Mouse (Mus musculus) kidney, adult 2 months (tissue): ENCODE results near the gene Trim71. TPM values are rescaled to one million over a fixed set of nuclear protein-coding genes. Genes with fewer than 3 reads are reported as not detected.
A peak's percentile ranks its signal among the peaks of the same experiment; 100 is the strongest.

Experiments used
- DNase-seq: peaks from one replicate; pipeline ENCODE4 v3.0.0; 2021
- H3K27ac ChIP-seq: fragments of 200-500 bp; 2 replicates; pipeline ENCODE4 v1.5.1; 2012; ENCODE audit warnings: low read depth, low read length, control low read depth, inconsistent platforms; ENCODE audit not compliant: insufficient read depth
- H3K27me3 ChIP-seq: fragments of 200-500 bp; replicated peaks from 2 replicates; pipeline ENCODE4 v1.6.1; 2012; ENCODE audit warnings: mild to moderate bottlenecking, moderate library complexity, low read length, inconsistent platforms; ENCODE audit not compliant: control insufficient read depth, insufficient read depth
- H3K36me3 ChIP-seq: fragments of 200-500 bp; 2 replicates; pipeline ENCODE4 v1.6.1; 2012; ENCODE audit warnings: mild to moderate bottlenecking, moderate library complexity, low read length, inconsistent platforms; ENCODE audit not compliant: control insufficient read depth, insufficient read depth
- H3K4me1 ChIP-seq: fragments of 200-500 bp; 2 replicates; pipeline ENCODE4 v1.6.1; 2011; ENCODE audit warnings: low read length; ENCODE audit not compliant: control insufficient read depth, insufficient read depth
- H3K4me3 ChIP-seq: fragments of 200-500 bp; 2 replicates; pipeline ENCODE4 v1.5.1; 2011; ENCODE audit warnings: mild to moderate bottlenecking, low read depth, low read length, control low read depth; ENCODE audit not compliant: insufficient read depth
- CTCF ChIP-seq: fragments of 200-500 bp; conservative IDR thresholded peaks from 2 replicates; pipeline ENCODE4 v1.5.1; 2011; ENCODE audit warnings: low read depth, mild to moderate bottlenecking, control low read depth, low read length, moderate library complexity, mixed read lengths; ENCODE audit not compliant: insufficient read depth, insufficient read length
- POLR2A ChIP-seq: fragments of 200-500 bp; IDR thresholded peaks from one replicate; pipeline ENCODE4 v1.6.1; 2011; ENCODE audit warnings: low read depth, low read length, control low read depth
- WGBS: fragments of 180-500 bp; shearing (Covaris S2); methylation state at CpG from one replicate; pipeline ENCODE4 v1.1.7; 2018; 5-methylcytosine and 5-hydroxymethylcytosine counted together
- polyA plus RNA-seq: library from polyadenylated mRNA; depleted of rRNA; stranded (reverse); fragments of >200 nt; gene quantifications from 2 replicates; pipeline ENCODE4 v1.2.3, GENCODE M21; 2012

Trim71 gene
- polyA plus RNA-seq, 1 experiment = 0.05 TPM

- no peak for TF ChIP-seq POLR2A
- no peak for TF ChIP-seq CTCF
- under 1% methylated on average over 120 of the region's 122 CpGs for WGBS
- H3K36me3 ChIP-seq = no peaks in the 10 kb centered on the region
- no peaks in the 10 kb centered on the region for H3K4me1 ChIP-seq
- peak overlapping the region; percentile 52 for H3K4me3 ChIP-seq
- DNase-seq = peak; percentile 42
- peaks cover 5% of the 10 kb centered on the region; the same call in 1 of the 2 replicates for H3K27me3 ChIP-seq
- H3K27ac ChIP-seq = no peak overlapping the region
Measured at GRCm38 (mm10) chr9:114562919-114563751, 1.0 kb downstream of the Trim71 start.

GRCm38 (mm10) chr9:114562031-114562918, 1.9 kb downstream of the Trim71 start:
- TF ChIP-seq POLR2A (no peak), CTCF (no peak)
- H3K4me1 ChIP-seq = no peaks in the 10 kb centered on the region
- H3K36me3 ChIP-seq = no peaks in the 10 kb centered on the region
- H3K4me3 ChIP-seq = no peak overlapping the region; the same call in 1 of the 2 replicates
- H3K27ac ChIP-seq = no peak overlapping the region
- peaks cover 5% of the 10 kb centered on the region; the same call in 1 of the 2 replicates for H3K27me3 ChIP-seq
- whole genome bisulfite sequencing = 2% methylated on average over 101 of the region's 101 CpGs
- DNase-seq = no peak

- TF ChIP-seq CTCF = no peak
- no peak overlapping the region for H3K27ac ChIP-seq
- H3K4me3 ChIP-seq = no peak overlapping the region
- DNase-seq = no peak
- no peaks in the 10 kb centered on the region for H3K36me3 ChIP-seq
- WGBS = 16% methylated on average over 12 of the region's 12 CpGs
- H3K4me1 ChIP-seq = no peaks in the 10 kb centered on the region
- peaks cover 5% of the 10 kb centered on the region; the same call in 1 of the 2 replicates for H3K27me3 ChIP-seq
Measured at GRCm38 (mm10) chr9:114561671-114561971, 2.5 kb downstream of the Trim71 start.

DNA sequence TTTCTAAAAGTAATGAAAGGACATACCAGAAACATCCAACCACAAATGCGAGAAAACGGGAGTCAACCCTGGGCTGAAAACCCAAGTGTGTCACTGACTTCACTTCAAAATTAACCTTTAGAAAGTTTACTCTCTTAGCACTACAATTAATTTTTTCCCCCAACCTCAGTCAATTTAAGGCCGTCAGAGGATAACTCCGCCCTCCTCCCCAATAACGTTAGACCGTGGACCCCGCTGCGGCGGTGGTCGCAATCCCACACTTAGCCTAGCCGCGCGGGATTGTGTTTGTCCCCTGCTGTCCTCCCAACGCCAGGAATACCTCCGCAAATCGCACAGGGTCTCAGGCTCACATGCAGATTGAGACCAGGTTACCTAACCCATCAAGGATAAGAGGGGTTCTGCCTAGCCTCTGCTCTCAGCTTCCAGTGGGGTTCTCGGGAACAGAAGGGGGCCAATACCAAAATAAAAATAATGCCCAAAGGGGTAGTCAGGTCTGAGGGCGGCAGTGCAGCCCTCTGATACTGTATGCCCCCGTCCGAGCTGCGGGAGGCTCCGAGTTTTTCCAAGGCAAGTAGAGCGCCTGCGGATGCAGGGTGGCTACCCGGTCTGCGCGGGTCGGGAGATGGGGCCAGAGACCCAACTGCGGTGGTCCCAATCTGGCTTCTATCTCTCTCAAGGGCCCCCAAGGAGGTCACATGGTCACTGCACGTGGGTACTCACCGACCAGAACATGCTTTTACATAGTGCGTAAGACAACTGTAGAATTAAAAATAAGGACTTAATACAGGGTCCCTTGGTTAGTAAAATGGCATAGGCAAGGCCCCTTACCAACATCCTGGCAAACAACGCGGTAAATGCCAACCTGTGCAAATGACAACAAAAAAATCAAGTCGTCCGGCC, 3.1 kb downstream of the Trim71 start:
- Histone ChIP-seq H3K27me3 (peaks cover 5% of the 10 kb centered on the region; the same call in 1 of the 2 replicates), H3K4me1 (no peaks in the 10 kb centered on the region), H3K4me3 (no peak overlapping the region), H3K36me3 (no peaks in the 10 kb centered on the region), H3K27ac (no peak overlapping the region)
- TF ChIP-seq POLR2A (no peak), CTCF (no peak)
- DNase-seq = no peak
- WGBS = 15% methylated on average over 36 of the region's 36 CpGs

- H3K27ac ChIP-seq = no peak overlapping the region
- WGBS = 45% methylated on average over 7 of the region's 7 CpGs
- H3K27me3 ChIP-seq = peaks cover 5% of the 10 kb centered on the region; the same call in 1 of the 2 replicates
- H3K36me3 ChIP-seq = no peaks in the 10 kb centered on the region
- no peaks in the 10 kb centered on the region for H3K4me1 ChIP-seq
- TF ChIP-seq CTCF (no peak), POLR2A (no peak)
- DNase-seq = no peak
- no peak overlapping the region for H3K4me3 ChIP-seq
Measured at GRCm38 (mm10) chr9:114560141-114560540, 4.0 kb downstream of the Trim71 start.

GRCm38 (mm10) chr9:114557086-114557485, 7.1 kb downstream of the Trim71 start:
- Histone ChIP-seq H3K4me1 (no peaks in the 10 kb centered on the region), H3K27ac (no peak overlapping the region), H3K27me3 (0 out of 2 replicates have a peak, but pooled peaks cover 2% of the 10 kb centered on the region), H3K36me3 (no peaks in the 10 kb centered on the region), H3K4me3 (no peak overlapping the region)
- 68% methylated on average over 7 of the region's 7 CpGs for WGBS
- no peak for DNase-seq
- TF ChIP-seq CTCF = no peak
- no peak for TF ChIP-seq POLR2A
